Mouse (Mus musculus): ENCODE results near the gene S1pr3. TPM values are rescaled to one million over a fixed set of nuclear protein-coding genes. Genes with fewer than 3 reads are reported as not detected.

S1pr3 gene
- polyA plus RNA-seq, 1 experiment = 18.1 TPM

- H3K27ac ChIP-seq (ENCODE audit: control insufficient read depth, insufficient read depth, low read length) = no peak overlapping the region
- no peak overlapping the region for H3K4me3 ChIP-seq (ENCODE audit: control insufficient read depth, insufficient read depth, low read length)
- no peaks in the 10 kb centered on the region for H3K36me3 ChIP-seq (ENCODE audit: control insufficient read depth, insufficient read depth, low read length)
- TF ChIP-seq POLR2A (IDR thresholded peaks at IDR 0.05; ENCODE audit: control insufficient read depth, extremely low read depth, insufficient read depth, low read length, poor library complexity) = no peak
- no peak for TF ChIP-seq CTCF (IDR thresholded peaks at IDR 0.05; ENCODE audit: borderline replicate concordance, control insufficient read depth, extremely low read depth, insufficient read depth, low read length, poor library complexity)
- H3K27me3 ChIP-seq (ENCODE audit: control insufficient read depth, insufficient read depth, low read length) = no peaks in the 10 kb centered on the region
- peaks cover 4% of the 10 kb centered on the region; the same call in 1 of the 2 replicates for H3K4me1 ChIP-seq (replicated peaks; ENCODE audit: control insufficient read depth, insufficient read depth, low read length)
- DNase-seq = no peak
- WGBS = 13% methylated on average over 4 of the region's 4 CpGs
Measured at GRCm38 (mm10) chr13:51387908-51388307, 20.5 kb upstream of the S1pr3 start.

GRCm38 (mm10) chr13:51390398-51390797 lies 18.0 kb upstream of the S1pr3 start:
- Histone ChIP-seq H3K4me3 (ENCODE audit: control insufficient read depth, insufficient read depth, low read length) (no peak overlapping the region), H3K4me1 (replicated peaks; ENCODE audit: control insufficient read depth, insufficient read depth, low read length) (peaks cover 4% of the 10 kb centered on the region; the same call in 1 of the 2 replicates), H3K27me3 (ENCODE audit: control insufficient read depth, insufficient read depth, low read length) (no peaks in the 10 kb centered on the region), H3K36me3 (ENCODE audit: control insufficient read depth, insufficient read depth, low read length) (no peaks in the 10 kb centered on the region), H3K27ac (ENCODE audit: control insufficient read depth, insufficient read depth, low read length) (no peak overlapping the region)
- 90% methylated on average over 4 of the region's 4 CpGs for WGBS
- DNase-seq = no peak
- TF ChIP-seq POLR2A (IDR thresholded peaks at IDR 0.05; ENCODE audit: control insufficient read depth, extremely low read depth, insufficient read depth, low read length, poor library complexity) = no peak
- TF ChIP-seq CTCF (IDR thresholded peaks at IDR 0.05; ENCODE audit: borderline replicate concordance, control insufficient read depth, extremely low read depth, insufficient read depth, low read length, poor library complexity) = no peak

GRCm38 (mm10) chr13:51391359-51391916 lies 17.0 kb upstream of the S1pr3 start:
- H3K27ac ChIP-seq (ENCODE audit: control insufficient read depth, insufficient read depth, low read length) = no peak overlapping the region
- DNase-seq = no peak
- WGBS = 83% methylated on average over 6 of the region's 6 CpGs
- H3K36me3 ChIP-seq (ENCODE audit: control insufficient read depth, insufficient read depth, low read length) = no peaks in the 10 kb centered on the region
- TF ChIP-seq POLR2A (IDR thresholded peaks at IDR 0.05; ENCODE audit: control insufficient read depth, extremely low read depth, insufficient read depth, low read length, poor library complexity) (no peak), CTCF (IDR thresholded peaks at IDR 0.05; ENCODE audit: borderline replicate concordance, control insufficient read depth, extremely low read depth, insufficient read depth, low read length, poor library complexity) (no peak)
- no peak overlapping the region for H3K4me3 ChIP-seq (ENCODE audit: control insufficient read depth, insufficient read depth, low read length)
- H3K27me3 ChIP-seq (ENCODE audit: control insufficient read depth, insufficient read depth, low read length) = no peaks in the 10 kb centered on the region
- H3K4me1 ChIP-seq (replicated peaks; ENCODE audit: control insufficient read depth, insufficient read depth, low read length) = peaks cover 4% of the 10 kb centered on the region; the same call in 1 of the 2 replicates

GRCm38 (mm10) chr13:51392256-51392655 lies 16.2 kb upstream of the S1pr3 start:
- DNase-seq = no peak
- H3K36me3 ChIP-seq (ENCODE audit: control insufficient read depth, insufficient read depth, low read length) = no peaks in the 10 kb centered on the region
- no peak overlapping the region for H3K27ac ChIP-seq (ENCODE audit: control insufficient read depth, insufficient read depth, low read length)
- WGBS = 83% methylated on average over 1 of the region's 1 CpGs
- TF ChIP-seq CTCF (IDR thresholded peaks at IDR 0.05; ENCODE audit: borderline replicate concordance, control insufficient read depth, extremely low read depth, insufficient read depth, low read length, poor library complexity) = no peak
- H3K4me1 ChIP-seq (replicated peaks; ENCODE audit: control insufficient read depth, insufficient read depth, low read length) = peaks cover 4% of the 10 kb centered on the region; the same call in 1 of the 2 replicates
- H3K4me3 ChIP-seq (ENCODE audit: control insufficient read depth, insufficient read depth, low read length) = no peak overlapping the region
- H3K27me3 ChIP-seq (ENCODE audit: control insufficient read depth, insufficient read depth, low read length) = no peaks in the 10 kb centered on the region

- WGBS = 48% methylated on average over 6 of the region's 6 CpGs
- Histone ChIP-seq H3K36me3 (ENCODE audit: control insufficient read depth, insufficient read depth, low read length) (no peaks in the 10 kb centered on the region), H3K4me1 (replicated peaks; ENCODE audit: control insufficient read depth, insufficient read depth, low read length) (peaks cover 13% of the 10 kb centered on the region), H3K4me3 (ENCODE audit: control insufficient read depth, insufficient read depth, low read length) (no peak overlapping the region), H3K27ac (ENCODE audit: control insufficient read depth, insufficient read depth, low read length) (no peak overlapping the region), H3K27me3 (ENCODE audit: control insufficient read depth, insufficient read depth, low read length) (no peaks in the 10 kb centered on the region)
- DNase-seq = no peak
- TF ChIP-seq POLR2A (IDR thresholded peaks at IDR 0.05; ENCODE audit: control insufficient read depth, extremely low read depth, insufficient read depth, low read length, poor library complexity) (no peak), CTCF (IDR thresholded peaks at IDR 0.05; ENCODE audit: borderline replicate concordance, control insufficient read depth, extremely low read depth, insufficient read depth, low read length, poor library complexity) (no peak)
Measured at GRCm38 (mm10) chr13:51397861-51398260, 10.6 kb upstream of the S1pr3 start.

GRCm38 (mm10) chr13:51399562-51399961 lies 8.9 kb upstream of the S1pr3 start:
- TF ChIP-seq CTCF (IDR thresholded peaks at IDR 0.05; ENCODE audit: borderline replicate concordance, control insufficient read depth, extremely low read depth, insufficient read depth, low read length, poor library complexity) = no peak
- no peak for TF ChIP-seq POLR2A (IDR thresholded peaks at IDR 0.05; ENCODE audit: control insufficient read depth, extremely low read depth, insufficient read depth, low read length, poor library complexity)
- peaks cover 13% of the 10 kb centered on the region for H3K4me1 ChIP-seq (replicated peaks; ENCODE audit: control insufficient read depth, insufficient read depth, low read length)
- H3K4me3 ChIP-seq (ENCODE audit: control insufficient read depth, insufficient read depth, low read length) = no peak overlapping the region
- no peaks in the 10 kb centered on the region for H3K27me3 ChIP-seq (ENCODE audit: control insufficient read depth, insufficient read depth, low read length)
- no peaks in the 10 kb centered on the region for H3K36me3 ChIP-seq (ENCODE audit: control insufficient read depth, insufficient read depth, low read length)
- 85% methylated on average over 3 of the region's 3 CpGs for whole genome bisulfite sequencing
- H3K27ac ChIP-seq (ENCODE audit: control insufficient read depth, insufficient read depth, low read length) = no peak overlapping the region
- DNase-seq = no peak
